Mouse (Mus musculus) bone marrow macrophage, adult 2 months (primary cell): ENCODE results near the gene Hnf4a.

Source experiments
- CTCF ChIP-seq: IDR thresholded peaks from 2 replicates; pipeline ENCODE4 v1.5.1; 2012; ENCODE audit warnings: low read depth, mild to moderate bottlenecking, low read length, moderate library complexity
- POLR2A ChIP-seq: IDR thresholded peaks from 2 replicates; pipeline ENCODE4 v1.6.1; 2012; ENCODE audit warnings: mild to moderate bottlenecking, low read depth, low read length, borderline replicate concordance

GRCm38 (mm10) chr2:163599226-163599625 lies 92.6 kb downstream of the Hnf4a start:
- TF ChIP-seq CTCF = peak; percentile 38; the same call in 1 of the 2 replicates
- TF ChIP-seq POLR2A = no peak
